Mouse (Mus musculus) thymus, postnatal 25 days (tissue): Measurements from ENCODE around the gene Atp2c1.
A peak's percentile ranks its signal among the peaks of the same experiment; 100 is the strongest.

Experiments
- DNase-seq: peaks from one replicate; pipeline ENCODE4 v3.0.0; 2022

Atp2c1 gene

DNA sequence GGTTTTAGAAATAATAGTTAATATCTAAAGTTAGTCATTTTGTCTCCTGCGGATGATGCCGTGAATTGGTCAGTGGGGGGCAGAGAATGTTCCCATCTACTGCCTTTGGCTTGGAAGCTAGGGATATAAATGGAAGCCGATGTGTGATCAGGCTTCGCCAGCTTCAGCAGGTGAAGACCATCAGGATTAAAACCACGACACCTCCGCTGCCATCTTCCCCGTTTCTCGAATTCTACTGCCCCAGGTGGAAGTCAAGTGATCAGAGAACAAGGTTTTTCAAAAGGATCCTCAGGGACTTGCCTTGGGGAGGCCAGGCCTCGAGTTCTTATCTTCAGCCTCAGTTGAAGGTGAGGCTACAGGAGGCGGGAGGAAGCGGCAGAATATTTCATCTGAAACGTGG, at the start of gene Atp2c1:
Gene Atp2c1, minus strand, starts transcription at position 101 of the 400 bp plus-strand sequence.
- DNase-seq, result no peak

DNA sequence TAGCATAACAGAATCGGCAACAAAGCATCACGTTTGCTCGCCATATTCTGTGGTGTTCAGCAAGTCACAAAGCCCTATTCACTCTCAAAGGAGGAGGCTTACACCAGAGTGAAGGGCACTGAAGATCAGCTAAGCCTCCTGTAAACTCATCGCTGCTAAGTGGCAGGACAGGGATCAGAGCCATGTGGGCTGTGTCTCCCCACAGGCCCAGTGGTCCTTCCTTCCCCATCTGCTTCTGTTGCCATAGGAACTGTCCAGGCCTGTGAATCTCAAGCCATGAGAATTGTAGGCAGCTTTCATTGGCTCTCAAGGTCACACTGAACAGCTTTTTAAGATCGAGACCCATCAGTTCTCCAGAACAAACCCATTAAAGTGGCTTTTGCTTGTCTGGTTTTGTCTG, 30.3 kb upstream of the Atp2c1 start:
- no peak for DNase-seq

DNA sequence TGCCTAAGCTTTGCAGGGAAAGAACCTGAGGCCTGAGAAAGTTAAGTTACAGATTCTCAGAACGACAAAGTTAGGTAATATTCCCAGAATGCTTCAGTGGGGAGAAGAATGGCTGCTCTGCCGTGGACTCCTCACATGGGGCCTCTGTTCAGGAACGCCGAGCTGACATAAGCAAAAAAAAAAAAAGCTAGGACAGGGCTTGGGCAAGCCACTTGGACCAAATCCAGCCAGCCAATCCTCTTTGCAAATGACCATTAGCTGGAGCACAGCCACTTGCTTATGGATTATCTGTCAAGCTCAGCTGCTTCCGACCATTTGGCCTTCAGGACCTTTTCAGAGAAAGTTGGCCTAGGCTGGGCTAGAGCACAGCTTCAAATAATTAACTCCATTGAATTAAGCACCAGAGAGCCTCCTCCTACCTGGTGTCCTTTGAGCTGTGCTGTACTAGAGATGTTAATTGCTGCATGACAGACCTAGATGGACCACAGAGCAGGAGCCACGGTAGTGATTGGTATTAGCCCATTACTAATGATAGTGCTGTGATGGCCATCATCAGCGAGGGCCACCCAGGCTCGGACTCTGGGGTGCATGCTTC, 29.1 kb upstream of the Atp2c1 start:
- DNase-seq, result no peak

DNA sequence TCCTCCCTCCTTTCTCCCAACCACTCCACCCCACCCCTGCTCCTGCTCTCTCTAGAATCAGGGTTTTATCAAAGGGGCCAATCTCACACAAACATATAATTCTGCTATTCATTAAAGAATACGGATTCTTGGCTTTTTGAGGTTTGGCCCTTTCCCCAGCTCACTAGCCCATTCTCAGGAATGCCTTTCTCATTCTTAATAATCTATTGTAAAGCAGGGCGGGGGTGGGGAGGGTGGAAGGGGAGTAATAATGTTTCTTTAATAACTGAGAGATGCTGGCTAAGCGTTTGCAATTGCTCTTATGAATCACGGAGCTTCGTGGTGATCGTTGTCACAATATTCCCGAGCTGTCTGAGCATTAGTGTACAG, 27.3 kb upstream of the Atp2c1 start:
- no peak for DNase-seq

DNA sequence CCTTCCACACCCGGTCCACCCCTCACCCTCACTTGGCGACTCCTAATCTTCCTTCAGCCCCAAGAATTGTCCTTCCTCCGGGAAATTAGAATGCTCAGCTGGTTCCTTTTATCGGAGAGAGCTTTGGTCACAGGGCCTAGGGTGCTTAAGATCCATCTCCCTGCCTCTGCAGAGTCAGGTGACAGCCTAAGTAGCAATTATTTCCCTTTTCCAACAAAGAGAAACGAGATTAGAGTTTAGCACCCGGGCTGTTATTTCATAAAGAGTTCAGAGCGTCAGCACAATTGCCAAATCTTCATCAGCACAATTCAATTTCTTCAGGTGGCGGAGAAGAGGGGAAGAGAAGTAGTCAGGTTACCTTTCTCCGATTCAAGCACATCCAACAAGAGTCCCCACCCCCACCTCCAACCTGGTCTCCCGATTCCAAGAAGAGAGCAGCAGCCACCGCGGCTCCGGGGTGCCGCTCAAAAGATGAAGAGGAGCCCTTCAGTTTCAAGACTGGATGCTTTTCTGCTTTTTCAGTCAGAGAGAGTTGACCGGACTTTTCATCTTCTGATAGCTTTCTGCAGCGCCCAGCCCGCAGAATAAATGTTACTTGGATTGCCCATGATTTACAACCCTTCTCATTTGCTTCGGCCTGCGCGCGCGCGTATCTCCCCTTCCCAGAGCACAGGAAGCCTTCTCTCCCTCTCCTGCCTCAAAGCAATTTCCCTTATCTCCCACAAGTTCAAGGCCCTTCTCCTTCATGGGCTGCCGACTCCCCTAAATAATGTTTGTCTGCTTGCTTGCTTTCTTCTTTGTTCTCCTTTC, 26.7 kb upstream of the Atp2c1 start:
- no peak for DNase-seq

DNA sequence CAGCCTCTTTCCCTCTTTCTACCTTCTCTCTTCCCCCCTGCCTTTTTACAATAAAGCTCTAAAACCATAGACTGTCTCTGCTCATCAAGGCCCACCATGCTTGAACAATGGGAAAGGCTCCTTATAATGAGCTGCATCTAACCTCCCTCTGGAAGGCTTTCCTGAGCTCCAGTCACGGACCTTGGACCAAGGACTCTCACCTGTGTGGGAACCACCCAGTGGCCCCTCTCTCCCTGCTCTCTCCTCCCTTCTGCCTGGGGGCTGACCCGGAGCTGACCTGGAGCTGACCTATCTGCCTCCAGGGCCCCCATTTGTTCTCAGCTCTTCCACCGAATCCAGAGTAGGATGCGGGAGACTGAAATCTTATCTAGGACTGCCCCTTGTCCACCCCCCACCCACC, 24.3 kb upstream of the Atp2c1 start:
- DNase-seq, result no peak

DNA sequence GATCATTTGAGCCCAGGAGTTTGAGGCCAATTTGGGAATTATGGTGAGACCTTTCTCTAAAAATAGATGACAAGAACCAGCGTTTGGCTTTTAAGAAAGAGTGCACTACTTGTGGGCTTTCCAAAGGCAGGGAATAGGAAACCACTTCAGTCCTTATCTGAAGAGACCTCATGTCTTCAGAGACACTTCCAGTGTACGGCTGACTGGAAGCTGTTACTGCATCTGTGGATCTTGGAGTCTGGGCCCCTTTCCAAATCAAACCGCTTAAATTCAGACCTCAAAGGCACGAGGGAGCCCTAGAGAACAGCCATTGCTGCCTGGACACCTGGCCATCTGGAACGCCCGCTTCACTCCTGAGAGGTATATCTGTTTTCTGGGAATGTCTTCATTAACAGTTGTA, 22.0 kb upstream of the Atp2c1 start:
- DNase-seq, result no peak

DNA sequence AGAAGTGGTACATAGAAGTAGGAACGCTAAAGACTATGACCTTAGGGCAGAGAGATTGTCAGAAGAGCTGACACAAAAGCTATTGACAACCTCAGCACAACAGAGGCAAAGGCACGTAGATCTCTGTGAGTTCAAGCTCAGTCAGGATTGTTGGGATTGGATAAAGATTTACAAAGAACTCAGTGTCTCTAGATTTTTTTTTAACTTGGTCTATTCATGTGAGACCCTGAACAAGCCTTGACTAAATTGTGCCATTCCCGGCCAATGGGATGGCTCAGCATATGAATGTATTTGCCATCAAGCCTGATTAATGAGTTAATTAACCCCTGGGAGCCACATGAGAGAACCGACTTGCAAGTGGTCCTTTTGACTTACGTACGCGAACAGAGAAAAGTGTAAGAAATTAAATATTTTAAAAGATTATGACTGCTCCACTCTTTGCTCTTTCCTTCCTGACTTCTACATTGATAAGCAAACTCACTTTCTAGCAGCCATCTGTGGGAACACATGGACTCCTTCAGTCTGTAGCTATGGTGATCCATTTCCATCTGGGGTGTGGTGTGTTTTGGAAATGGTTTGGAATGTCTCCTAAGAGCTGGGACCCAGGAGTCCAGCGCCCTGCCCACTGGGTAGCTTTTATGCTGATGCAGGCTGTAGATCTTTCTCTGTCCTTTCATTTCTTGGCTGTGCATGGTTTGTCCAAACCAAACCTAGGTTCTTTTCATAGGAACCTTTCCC, 17.1 kb upstream of the Atp2c1 start:
- no peak for DNase-seq

DNA sequence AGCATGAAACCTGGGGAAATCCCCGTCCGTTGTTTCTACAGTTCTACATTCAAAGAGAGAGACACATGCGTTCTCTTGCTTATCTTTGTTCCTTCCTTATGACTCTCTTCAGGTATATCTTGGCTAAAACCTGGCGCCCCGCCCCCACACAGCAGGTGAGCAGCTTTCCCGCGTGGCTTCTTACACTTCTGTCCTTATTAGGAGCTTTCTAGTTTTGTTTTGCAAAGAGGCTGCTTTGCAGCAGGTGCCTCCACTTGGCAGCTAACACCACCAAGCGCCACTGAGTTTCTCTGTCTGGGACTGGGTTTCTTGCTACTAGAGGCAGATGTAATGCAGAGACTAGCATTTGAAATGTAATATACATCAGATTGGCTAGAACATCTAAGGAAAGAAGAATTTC, 10.4 kb upstream of the Atp2c1 start:
- no peak for DNase-seq

DNA sequence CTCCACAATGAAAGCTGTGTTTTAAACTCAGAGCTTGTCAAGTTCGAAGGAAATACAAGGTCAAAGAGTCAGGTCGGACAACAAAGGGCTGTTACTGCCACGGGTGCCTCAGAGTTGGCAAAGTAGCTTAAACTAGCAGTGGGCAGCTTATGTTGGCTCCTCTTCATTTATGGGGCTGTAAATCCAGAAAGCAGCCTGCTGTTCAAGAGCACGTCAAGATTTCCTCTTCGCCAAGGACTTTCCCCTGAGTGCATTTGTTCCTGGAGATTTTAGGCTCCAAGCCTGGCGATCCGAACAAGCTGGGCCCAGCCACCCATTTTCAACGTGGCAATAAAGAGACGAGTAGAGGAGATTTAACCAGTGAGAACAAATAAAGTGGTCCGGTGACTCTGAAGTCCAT, 9.8 kb upstream of the Atp2c1 start:
- DNase-seq, result no peak

DNA sequence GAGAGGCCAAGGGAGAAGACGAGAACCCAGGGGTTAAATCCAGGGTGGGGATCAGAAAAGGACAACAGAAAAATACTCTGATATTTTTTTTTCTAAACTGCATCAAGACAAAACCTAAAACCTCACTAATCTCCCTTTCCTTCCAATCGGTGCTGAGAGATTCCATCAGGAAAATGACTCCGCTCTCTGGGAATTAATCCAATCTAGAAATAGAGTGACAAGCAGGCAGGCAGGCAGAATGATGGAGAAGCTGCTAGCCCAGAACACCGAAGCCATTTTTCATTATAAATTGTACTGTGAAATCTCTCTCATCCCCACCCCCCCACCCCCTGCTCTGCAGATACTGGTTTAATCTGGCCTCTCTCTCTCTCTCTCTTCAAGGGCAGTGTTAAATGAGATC, 1.8 kb downstream of the Atp2c1 start:
- DNase-seq, result no peak

DNA sequence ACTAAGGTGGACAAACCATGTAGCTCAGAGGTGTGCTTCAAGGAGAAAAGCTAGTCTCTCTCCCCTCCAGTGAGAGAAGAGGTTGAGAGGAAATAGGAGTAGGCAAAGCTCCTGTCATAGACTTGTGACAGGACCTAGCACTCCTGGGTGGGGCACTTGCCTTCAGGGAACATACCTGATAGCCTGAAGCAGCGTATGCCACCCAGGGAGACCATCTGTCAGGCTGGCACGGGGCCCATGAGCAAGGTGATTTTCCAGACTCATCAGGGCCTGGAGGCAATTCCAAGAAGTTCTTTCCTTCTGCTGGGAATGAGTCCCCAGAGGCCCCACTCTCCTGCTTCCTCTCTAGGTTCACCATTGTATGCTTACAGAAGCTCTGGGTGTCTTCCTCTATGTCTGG, 4.1 kb downstream of the Atp2c1 start:
- DNase-seq, result no peak

DNA sequence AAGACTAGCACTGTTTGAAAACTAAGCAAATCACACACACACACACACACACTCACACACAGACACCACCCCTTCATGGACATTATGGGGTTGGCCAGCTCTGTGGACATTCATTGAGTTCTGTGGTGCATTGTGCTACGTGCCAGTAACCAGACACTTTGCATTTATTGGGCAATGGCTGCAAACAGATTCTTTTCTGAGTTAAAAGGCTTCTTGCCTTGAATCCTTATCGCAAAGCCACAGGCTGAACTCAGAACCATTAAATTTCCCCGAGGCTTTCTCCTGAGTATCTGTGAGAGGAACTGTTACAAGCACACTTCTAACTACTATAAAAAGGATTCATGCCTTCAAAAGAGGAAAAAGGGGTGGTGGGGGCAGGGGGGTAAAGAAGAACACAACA, 5.1 kb downstream of the Atp2c1 start:
- DNase-seq, result no peak

DNA sequence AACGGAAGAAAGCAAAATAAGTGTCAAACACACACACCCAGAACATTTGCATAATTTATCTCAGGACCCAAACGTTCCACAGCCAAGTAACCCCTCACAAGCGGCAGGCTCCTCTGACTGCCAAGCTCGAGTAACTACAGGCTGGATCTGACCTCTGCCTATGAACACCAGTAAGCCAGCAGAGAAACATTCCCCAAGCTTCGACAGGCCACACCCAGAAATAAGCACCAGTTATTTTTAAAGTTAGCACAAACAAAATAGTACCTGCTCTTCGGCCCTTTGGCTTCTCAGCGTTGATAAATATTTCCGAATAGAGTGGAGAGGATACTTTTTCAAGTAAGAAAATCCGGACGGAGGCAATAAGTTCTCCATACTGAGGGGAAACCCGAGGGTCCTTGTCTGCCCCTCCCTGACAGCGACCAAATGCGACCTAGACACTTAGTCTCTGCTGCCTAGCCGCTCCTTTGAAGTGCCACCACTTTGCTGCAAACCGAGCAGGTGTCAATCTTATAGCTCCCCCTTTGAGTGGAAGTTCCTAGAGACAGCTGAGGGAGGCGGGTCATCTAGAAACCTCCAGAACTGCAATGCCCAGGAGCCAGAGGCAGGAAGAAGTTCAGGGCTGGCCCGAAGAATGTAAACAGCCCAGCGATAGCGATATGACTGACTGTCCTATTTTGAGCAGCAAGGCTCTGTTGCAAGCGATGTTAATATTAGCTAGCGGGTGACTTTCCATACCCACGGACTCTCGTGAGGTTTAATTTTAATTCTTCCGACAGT, 6.2 kb downstream of the Atp2c1 start:
- no peak for DNase-seq

DNA sequence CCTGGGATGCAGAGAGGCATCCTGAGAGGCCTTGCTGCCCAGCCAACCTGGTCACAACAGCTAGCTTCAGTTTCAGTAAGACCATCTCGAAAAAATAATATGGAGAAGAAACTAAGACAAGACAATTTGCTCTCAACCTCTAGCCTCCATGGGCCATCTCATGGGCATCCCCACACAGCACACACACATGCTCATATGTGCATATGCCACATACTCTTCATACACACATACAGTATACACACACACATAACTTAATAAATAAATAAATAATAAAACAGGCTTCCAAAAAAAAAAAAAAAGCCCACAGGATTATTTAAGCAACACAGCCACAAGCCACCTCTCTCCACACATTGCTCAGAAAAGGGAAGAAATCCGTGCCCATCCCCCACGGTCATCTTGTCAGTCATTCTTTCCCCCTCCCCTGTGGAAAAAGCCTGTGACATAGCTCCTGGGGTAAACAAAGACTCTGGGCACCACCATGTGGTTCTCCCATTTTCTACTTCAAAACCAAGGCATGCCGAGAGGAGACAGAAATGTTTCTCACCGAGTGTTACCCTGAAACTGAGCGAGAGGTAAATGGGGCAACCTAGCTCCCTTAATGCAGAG, 7.7 kb downstream of the Atp2c1 start:
- no peak for DNase-seq

DNA sequence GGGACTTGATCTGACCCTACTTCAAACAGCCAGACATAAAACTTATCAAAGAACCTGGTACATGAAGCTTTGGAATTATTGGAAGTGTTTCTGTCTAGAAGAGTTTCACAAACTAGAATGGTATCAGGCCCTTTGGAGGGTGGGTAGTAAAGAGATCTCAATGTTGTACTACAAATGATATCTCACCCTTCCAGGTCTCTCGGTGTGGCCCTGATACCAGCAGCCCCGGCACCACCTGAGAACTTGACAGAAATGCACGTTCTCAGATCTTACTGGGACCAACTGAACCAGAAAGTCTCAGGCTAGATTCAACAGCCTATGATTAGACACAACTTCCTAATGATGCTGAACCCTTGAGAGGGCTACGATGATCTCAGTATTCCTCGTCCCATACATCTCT, 23.4 kb downstream of the Atp2c1 start:
- no peak for DNase-seq

DNA sequence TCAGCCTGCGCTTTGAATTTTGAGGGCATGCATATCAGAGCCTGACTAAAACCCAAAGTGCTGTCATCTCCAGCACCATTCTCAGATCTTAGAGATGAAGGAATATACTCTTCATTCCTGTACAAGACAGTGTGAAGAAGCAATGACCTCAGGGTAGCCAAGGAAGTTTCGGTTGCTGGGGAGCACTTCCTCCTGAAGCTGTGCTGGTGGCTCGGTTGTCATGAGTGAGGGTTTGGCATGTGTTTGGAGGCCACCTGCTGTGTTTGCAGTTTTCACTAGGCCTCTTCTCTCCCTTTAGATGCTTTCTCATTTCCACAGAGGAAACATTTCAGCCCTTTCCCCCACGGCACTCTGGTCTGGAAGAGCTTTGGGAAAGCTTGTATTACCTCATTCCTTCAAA, 24.7 kb downstream of the Atp2c1 start:
- DNase-seq, result no peak

DNA sequence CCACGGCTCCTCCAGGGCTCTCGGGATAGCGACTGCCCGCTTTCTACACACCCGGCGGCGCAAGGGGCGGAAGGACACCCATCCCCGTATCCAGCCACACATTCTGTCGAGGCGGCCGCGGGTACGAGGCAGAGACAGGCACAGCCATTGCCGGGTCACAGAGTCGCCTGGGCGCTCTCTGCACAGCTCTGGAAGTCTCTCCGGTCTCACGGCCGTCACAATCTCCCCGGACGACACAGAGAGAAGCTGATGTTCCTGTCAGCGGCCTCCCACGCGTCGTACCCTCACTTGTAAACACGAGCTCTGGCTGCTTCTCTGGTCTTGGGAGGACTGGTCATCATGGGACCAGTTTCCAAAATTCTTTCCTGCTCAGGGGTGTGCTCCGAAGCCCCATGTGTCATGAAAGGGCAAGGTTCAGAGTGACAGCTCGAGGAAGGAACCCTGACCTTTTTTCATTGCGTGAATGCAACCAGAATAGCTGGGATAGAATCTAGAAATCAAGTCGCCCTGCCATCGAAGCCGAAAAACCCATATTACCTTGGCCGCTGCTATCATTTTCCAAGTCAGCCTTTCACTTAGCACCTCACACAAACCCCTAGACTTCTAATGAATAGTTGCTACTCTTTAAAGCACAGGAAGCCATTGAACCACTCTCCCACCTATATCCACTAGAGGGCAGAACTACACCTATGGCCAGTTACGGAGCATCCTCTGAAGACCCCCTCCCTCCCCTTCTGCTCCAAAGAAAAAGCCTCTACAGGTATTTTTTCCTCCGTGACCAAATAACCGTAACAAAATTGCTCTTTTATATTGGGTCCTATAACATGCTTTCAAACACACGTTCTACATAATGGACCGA, 31.6 kb downstream of the Atp2c1 start:
- peak; percentile 59 for DNase-seq

DNA sequence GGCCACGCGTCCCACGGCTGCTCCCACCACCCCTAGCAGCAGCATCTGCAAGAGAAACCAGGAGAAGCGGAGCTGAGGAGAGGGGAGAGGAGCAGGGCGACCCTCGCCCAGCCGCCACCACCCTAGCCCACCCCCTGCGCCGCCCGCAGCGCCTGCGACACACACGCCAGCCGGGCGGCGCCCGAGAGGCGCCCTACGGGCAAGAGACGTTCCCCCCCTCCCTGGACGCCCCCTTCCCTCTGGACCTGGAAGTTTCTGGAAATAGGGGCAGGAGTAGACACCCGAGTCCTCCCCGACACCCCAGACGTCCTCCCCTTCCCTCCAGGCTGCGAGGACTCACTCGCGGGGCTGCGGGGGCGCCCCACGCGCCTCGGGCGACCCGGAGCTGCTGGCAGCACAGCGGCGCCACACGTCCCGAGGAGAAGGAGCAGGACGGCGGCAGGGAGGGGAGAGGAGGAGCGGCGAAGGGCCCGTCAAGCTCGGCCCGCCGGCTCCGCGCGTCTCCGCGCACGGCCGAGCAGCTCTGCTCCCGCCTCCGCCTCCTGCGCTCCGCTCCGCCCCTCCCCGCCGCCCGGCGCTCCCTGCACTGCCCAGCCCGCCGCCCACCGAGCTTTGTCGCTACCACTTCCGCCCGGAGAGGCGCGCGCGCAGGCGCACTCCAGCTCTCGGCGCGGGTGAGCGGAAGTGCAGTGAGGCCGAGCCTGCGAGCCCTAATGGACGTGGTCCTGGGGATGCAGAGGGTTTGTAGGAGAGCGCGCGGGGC, 32.4 kb downstream of the Atp2c1 start:
- DNase-seq, result peak; percentile 97

DNA sequence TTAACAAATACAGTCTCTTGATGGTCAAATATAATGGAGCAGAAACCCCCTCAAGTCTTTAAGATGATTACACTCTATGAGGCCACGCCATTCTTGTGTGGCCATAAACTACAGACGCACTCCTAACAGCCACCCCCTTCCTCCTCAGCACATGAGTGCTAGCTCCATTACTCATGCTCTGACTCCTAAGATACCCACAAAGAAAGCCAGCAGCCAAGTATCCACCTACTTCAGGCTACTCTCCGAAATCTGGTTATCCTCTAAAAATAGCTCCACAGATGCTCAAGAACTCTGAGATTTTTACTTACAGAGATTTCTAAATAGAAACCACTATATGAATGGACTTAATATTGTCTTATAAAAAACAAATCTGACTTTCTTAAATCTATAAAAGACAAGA, 34.4 kb downstream of the Atp2c1 start:
- DNase-seq, result no peak

DNA sequence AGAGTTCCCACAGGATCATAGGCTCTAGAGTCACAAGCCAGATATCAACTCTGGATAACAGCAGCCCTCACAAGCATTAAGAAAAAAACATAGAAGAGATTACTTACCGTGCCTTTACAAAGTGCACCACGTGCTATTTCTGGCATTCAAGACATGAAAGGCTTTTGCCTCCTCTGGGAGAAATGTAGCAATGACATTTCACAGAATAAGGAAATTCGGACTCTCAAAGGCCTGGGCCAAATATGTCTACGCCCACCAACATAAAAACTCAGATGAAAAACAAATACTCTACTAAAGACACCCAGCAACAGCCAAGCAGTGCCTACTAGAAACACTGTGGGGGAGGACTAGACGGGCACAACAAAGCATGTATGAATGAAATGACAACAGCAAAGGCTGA, 38.8 kb downstream of the Atp2c1 start:
- DNase-seq, result no peak
